Mouse (Mus musculus) liver, embryonic 14.5 days (tissue): Measurements from ENCODE around the gene Hmgb3.

Experiments used
- CTCF ChIP-seq: IDR thresholded peaks from 2 replicates; pipeline ENCODE4 v1.5.1; 2016; ENCODE audit warnings: antibody characterized with exemption, low read depth, control low read depth
- EP300 ChIP-seq: IDR thresholded peaks from 2 replicates; pipeline ENCODE4 v1.6.1; 2016; ENCODE audit warnings: antibody characterized with exemption, low read depth

- TF ChIP-seq CTCF (no peak), EP300 (no peak)
These were observed 19.8 kb downstream of the Hmgb3 start for GRCm38 (mm10) chrX:71575550-71575949.
